Mouse (Mus musculus) E14TG2a.4 (cell line): ENCODE results near the gene Limd2.

Experiments
- CTCF ChIP-seq: conservative IDR thresholded peaks from 2 replicates; pipeline ENCODE4 v1.5.1; 2014; ENCODE audit warnings: low read length
- NANOG ChIP-seq: IDR thresholded peaks from 2 replicates; pipeline ENCODE4 v1.6.1; 2014; ENCODE audit warnings: borderline replicate concordance, low read length, mixed read lengths
- POU5F1 ChIP-seq: IDR thresholded peaks from 2 replicates; pipeline ENCODE4 v1.6.1; 2014; ENCODE audit warnings: low read length, borderline replicate concordance

DNA sequence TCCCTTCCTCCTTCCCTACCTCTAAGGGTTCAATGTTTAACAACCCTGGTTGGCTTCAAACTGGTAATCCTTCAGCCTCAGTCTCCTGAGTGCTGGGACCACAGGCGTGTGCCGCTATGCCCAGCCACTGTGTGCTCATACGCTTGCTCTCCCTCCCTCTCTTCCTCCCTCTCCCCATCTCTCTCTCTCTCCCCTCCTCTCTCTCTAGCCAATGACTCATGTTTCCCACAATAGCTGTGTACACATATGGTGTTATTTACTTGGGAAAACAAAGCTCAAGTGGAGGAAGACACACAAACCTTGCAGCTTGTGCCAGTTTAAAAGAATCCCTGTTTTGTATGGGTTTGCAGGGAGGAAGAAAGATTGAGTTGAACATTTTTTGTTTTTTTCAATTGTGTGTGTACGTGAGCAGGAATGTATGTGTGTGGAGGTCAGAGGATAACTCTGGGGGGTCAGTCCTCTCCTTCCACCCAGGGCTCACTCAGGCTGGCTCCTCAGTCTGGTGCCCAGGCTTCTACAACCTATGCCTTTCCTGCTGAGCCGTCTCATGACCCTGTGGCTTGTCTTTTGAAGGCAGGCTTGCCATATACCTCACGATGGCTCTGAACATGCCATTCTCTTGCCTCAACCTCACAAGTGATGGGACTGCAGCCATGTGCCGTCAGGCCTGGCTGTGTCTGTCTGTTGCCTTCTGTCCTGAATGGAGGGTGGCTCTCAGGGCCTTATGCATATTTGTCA is 19.2 kb upstream of the Limd2 start:
- TF ChIP-seq CTCF = no peak
- no peak for TF ChIP-seq POU5F1
- TF ChIP-seq NANOG = no peak
